Mouse (Mus musculus) small intestine, adult 2 months (tissue): ENCODE results near the gene Gm45902.

Source experiments
- CTCF ChIP-seq: fragments of 200-500 bp; IDR thresholded peaks from 2 replicates; pipeline ENCODE4 v1.5.1; 2012; ENCODE audit warnings: low read depth, mild to moderate bottlenecking, control low read depth, inconsistent platforms, low read length, moderate library complexity, mixed read lengths; ENCODE audit not compliant: insufficient replicate concordance, insufficient read length; ENCODE audit errors: extremely low read depth
- POLR2A ChIP-seq: fragments of 200-500 bp; IDR thresholded peaks from 2 replicates; pipeline ENCODE4 v1.6.1; 2012; ENCODE audit warnings: low read depth, mild to moderate bottlenecking, control low read depth, inconsistent platforms, low read length, moderate library complexity

DNA sequence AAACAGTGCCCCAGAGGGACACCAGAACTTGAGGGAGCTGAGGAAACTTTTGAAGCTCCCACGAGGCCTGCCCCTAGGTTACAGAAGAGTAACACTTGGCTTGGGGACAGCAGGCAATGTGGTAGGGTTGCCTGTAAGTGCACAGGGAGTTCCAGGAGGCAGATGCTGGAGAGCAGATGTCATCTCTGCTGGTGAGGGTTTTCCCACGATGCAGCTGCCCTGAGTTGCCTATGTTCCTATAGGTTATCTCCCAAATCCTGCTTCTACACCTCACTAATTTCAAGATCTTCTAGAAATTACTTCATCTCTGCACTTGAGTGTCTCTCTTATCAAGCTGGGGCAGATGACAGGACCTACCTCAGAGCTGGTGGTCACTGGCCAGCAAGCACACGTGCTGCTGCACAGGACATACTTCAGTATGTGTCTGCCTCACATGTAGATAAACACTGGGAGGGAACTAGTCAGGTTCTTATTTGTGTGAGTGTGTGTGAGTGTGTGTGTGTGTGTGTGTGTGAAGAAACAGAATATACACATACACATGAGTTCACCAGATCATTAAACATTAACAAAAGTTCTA lies 18.7 kb downstream of the Gm45902 start:
- TF ChIP-seq CTCF (no peak), POLR2A (no peak)
